Mouse (Mus musculus): Measurements from ENCODE around the gene Pced1b.
"Not testable (repeated sequence)": the region's sequence is repeated elsewhere in the genome, so short reads cannot be mapped to it uniquely, and the experiment has no call there.

The Pced1b gene

DNA sequence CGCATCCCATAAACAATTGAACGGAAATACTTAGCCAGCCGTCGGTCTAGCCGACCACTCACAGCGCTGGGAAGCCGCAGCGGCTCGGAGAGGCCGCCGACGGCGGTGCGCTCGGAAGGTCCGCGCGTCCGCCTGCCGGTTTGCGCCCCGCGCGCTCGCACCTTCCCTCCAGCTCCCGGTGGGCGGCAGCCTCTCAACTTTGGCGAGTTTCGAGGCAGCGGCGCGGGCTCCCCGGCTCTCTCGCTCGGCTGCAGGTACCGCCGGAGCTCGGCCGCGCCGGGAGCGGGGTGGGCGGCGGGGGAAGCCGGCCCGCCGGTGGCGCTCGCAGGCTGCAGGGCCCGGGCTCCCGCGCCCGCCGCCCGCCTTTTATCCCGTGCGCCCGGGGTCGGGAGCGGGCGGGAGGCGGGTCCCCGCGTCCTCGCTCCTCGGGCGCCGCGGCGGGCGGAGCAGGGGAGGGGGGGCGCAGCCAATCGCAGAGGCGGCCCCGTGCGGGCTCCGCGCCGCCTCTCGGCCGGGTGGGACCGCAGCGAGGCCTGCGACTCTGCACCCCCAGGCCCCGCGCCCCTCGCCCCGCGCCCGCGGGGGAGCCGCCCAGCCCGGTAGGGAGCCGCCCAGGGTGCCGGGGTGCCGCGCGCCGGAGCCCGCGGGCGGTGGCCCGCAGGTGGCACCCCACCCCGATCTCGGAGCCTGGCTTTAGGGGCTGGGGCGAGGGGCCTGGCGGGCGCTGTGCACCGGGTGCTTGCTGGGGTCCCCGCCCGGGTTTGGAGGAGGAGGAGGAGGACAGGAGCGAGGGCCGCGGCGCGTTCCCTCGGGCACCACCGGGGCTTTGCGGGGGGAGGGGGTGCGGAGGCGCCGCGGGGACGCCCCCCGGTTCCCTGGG is at the start of gene Pced1b, which contains the start of gene Amigo2:
Gene Pced1b, plus strand, starts transcription at position 197 of the 880 bp plus-strand sequence.
Gene Amigo2, minus strand, starts transcription at position 377 of the 880 bp plus-strand sequence.
- DNase-seq (ENCODE audit: low read depth, low spot score), result peak; percentile 59

DNA sequence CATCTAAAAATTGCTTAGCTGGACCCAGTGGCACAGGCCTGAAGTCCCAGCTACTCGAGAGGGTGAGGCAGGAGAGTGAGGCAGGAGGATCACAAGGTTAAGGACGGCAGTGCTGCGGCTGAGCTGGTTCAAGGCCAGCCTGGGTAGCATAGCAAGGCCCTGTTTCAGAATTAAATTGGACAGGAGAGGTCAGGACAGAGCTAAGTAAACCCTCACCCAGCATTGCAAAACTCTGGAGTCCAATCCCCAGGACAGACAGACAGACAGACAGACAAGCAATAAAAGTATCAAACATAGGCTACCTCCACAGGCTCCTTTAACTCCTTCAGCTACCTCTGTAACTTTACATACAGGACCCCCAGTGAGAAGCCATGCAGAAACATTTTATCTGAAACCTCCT is 42.0 kb upstream of the Pced1b start:
- DNase-seq (ENCODE audit: low read depth, low spot score), result no peak

DNA sequence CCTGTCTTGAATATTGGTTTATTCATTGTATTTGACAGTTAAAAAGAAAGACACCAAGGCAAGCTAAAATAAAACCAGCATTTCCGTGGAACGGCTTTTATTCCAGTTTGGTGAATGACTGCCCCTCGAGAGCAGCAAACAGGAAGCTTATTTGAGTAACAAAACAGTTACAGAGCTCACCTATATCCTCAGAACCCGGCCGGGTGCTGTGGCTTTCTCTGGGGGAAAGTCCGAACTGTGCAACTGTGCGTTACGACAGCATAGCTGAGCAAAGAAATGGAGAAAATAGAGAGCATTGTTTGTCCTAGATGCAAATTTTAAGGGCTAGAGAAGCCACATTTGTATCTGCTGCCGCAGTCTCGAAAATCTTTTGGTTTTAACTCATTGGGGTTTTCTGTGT is 41.1 kb upstream of the Pced1b start:
- DNase-seq (ENCODE audit: low read depth, low spot score), result no peak

DNA sequence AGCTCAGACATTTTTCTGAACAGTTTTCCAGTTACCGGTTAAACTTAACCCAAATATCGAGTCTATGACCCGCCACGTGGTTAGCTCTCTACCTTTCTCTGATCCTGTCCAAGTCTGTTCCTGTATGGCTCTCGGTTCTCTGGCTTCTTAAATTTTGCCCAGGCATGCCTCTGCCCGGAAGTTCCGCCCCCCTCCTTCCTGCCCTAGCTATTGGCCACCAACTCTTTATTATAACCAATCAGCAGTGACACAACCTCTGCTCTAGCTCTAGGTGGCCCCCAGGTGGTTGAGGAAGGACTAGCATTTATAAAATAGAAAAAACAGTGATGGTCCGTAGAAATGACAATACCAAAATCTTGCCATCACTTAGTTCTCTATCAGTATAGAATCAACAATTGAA is 40.4 kb upstream of the Pced1b start:
- DNase-seq (ENCODE audit: low read depth, low spot score), result no peak

DNA sequence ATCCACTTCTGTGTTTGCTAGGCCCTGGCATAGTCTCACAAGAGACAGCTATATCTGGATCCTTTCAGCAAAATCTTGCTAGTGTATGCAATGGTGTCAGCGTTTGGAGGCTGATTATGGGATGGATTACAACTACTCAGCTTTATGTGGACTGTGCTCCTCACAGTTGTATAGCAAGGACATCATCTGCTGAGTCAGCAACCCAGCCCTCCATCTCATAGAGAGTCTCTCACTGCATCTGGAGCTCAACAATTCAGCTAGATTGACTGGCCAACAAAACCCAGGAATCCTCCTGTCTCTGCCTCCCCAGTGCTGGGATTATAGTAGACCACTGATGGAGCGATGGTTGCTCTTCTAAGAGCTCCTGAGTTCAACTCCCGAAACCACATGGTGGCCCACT is 37.2 kb upstream of the Pced1b start:
- not testable (repeated sequence) for DNase-seq (ENCODE audit: low read depth, low spot score)

DNA sequence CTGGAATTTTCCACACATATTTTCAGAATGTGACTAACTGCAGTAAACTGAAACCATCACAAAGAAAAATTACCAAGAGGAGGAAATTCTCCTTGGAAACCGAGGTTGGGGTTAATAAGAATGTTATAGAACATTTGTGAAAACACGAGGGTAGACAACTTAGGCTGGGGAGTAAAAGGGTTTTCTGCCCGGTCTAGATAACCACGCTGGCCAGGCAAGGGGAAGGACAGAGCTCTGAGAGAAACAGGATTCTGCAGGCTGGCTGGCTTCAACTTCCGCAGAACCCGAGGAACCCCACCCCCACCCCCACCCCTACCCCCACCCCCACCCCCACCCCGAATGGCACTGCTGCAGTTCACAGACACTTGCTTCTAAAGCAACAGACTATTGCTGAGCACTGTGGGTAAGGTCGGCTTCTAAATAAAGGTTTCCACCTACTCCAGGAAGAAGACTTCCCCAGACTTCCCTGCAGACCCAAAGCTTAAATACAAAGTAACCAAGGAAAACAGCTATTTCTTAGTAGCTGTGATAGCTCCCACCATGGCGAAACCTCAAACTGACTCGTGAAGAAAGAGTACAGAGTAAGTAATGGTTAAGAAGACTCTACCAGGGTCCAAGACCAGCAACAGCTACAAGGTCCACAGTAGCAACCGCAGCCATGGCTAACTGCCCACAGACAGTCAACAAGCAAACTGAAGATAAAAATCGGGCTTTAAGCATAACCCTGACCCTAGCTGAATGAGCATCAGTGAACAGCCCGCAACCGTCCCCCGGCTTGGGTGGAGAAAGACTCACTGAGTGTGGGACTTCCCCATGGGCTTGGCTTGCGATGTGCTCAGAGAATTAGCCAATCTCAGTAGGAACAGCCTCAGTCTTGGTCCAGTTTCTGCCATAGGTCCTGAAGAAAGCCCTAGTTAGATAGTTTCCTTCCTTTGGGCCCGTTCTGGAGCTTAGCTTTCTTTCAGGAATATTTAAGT is 34.1 kb upstream of the Pced1b start:
- no peak for DNase-seq (ENCODE audit: low read depth, low spot score)

DNA sequence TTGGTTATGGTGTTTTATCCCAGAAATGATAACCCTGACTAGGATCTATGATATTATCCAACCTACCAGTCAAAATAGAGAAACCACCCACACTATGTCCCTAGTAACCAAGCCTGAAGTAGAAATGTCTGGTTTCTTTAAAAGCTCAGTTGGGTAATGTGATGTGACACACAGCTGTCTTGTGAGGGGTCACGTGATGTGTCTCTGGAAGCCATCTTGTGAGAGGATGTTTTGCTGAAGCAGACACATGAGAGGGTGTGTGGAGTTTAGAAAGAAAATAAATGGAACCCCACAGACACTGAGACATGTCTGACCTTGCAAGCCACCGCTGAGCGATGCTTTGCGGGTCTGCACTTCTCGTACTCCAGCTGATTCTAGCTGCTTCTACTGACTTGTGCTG is 30.1 kb upstream of the Pced1b start:
- no peak for DNase-seq (ENCODE audit: low read depth, low spot score)

DNA sequence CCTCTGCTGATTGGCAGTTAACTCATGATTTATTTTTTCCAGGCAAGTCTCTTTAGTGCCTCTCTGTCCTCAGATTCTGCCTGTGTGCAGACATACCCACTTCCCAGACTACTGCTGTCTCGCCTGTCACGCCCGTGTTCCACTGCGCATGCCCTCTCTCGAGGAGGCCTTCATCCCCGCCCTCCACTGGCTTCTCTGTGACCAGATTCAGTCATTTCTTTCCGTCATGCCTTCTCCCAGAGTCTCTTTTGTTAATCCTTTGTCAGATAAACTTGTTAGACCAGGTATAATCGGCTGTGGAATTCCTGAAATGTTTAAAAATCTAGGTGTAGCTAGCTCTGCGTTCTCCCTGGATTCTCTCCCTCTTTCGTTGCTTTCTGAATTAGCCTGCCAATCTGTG is 23.5 kb upstream of the Pced1b start:
- DNase-seq (ENCODE audit: low read depth, low spot score), result no peak

DNA sequence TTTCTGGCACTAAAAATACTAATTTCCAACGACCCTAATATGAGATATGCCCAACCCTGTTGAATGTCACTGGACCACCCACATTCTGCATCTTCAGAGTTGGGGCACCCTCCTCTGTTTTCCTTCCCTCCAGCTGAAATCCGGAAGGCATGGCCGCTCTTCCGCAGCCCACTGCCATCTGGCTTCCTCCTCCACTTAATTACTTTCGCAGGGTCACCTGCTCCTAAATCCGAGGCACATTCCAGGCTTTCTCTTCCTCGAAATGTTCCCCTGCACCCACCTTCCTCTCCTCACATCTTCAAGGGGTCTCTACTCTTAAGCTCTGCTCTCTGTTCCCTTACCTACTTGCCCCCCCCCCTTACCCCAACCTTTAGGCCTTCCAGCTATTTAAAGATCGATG is 22.9 kb upstream of the Pced1b start:
- no peak for DNase-seq (ENCODE audit: low read depth, low spot score)

DNA sequence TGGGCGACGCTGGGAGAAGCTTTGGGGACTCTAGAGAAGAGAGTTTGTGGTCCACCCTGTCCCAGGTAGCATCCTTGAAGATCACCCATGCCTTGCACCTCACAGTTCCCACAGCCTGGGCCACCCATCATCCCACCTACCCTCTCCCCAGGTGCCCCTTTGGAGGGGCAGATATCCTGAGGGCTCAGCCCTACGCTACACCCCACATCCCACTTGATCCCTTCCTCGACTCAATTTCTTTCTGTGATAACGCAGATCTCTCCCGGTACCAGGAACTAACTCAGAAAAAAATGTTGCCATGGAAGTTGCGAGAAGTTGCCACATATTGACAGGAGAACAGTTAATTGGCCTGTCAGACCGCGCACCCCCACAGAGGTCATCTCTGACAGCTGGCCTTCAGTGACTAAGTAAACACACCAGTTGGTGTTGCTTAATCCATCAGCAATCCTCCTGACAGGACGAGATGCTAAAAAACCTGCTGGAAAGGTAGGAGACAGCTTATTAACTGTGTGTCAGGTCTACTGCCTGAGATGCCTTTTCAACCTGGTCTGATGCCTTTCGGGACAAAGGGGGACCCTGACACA is 17.3 kb upstream of the Pced1b start:
- DNase-seq (ENCODE audit: low read depth, low spot score), result no peak

DNA sequence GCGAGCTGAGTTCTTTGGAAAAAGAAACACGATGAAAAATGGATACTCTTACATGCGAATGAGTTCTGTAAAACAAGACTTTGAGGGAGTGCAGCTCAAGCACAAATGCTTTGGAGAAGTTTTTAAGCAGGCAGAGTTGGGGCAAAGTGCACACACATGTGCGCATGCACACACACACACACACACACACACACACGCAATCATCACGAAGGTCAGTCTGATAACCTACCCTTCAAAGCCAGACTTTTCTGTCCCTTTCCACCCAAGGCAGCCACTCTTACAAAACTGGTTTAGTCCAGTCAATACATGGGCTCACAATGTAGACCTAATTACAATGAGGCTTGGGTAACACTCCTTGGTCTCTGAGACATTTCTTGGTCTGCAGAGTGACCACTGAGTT is 12.8 kb upstream of the Pced1b start:
- DNase-seq (ENCODE audit: low read depth, low spot score), result no peak

DNA sequence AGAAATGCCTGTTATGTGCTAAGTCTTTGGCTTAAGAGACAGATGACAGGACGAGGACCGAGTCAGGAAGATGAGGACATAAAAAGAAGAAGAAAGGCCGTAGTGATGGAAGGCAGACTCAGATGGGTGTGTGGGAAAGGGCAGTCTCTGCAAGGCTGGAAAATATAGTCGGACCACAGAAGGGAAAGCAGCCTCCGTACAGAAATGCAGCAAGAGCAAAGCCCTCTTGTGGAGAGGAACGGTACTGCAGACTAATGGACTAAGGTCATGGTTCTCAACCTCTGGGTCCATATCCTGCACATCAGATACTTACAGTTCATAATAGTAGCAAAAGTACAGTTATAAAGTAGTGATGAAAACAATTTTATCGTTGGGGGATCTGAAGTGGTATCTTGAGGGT is 11.7 kb upstream of the Pced1b start:
- DNase-seq (ENCODE audit: low read depth, low spot score), result peak; percentile 66

DNA sequence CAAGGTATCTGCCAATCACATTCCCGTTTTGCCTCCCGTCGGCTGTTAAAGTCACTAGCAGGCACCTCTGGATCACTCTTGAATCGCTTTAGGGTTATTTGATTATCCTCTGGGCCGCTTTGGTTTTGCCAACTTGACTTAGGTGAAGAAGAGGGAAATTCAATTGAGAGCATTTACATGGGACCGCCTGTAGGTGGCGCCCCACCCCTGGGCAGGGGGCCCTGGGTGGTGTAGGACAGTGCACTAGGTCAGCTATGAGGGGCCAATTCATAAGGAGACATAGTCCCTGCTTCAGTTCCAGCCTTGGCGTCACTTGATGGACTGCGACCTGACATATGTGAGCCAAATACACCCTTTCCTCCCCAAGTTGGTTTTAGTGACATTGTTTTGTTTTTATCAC is 10.0 kb upstream of the Pced1b start:
- DNase-seq (ENCODE audit: low read depth, low spot score), result no peak

DNA sequence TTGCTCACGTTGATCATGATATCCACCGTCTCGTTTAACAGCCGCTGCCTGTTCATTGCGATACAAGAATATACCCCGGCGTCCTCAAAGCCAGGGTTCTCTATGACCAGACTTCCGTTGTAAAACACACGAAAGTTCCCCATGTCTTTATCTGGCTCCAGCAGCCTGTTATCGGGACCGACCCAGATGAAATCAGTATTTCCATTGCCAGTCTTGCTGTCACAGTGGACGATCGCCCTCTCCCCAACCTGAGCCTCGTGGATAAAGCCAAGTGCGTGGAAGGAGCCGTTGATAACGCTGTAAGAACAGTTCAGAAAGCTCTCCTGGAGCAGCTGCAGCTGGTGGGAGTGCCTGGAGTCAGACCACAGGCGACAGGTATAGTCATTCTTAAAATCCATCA is 1.5 kb upstream of the Pced1b start:
- no peak for DNase-seq (ENCODE audit: low read depth, low spot score)

DNA sequence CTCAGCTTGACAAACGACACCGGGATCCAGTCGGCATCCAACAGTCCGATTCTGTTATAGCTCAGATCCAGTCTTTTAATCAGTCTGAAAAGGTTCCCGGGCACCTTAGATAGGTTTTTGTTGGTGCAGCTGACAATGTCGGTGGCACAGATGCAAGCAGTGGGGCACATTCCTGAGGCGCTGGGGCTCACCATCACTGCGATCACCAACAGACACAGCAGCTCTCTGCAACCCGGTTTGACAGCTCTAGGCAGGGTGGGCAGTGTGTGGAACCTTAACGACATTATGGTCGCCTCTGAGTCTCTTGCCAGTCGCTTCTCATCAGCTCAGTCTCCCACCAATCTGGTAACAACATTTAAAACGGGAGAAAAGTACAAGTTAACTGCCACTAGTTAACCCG is 651 bp upstream of the Pced1b start:
- DNase-seq (ENCODE audit: low read depth, low spot score), result no peak

DNA sequence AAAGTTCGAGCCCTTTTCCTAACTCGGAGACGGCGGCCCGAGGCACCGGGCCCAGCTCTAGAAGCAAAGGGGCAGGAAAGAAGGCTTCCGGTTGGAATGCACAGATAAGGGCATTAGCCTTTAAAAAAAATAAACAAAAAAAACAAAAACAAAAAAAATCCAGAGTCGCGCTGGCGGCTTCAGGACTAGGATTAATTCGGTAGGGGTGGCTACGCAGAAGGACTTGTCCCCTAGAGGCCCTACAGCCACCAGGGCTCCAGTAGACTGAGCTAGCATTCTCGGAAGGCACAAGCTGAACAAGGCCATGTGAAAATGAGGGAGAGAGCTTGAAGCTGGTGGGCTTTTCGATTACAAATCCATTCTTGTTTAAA is 869 bp downstream of the Pced1b start:
- DNase-seq (ENCODE audit: low read depth, low spot score), result peak; percentile 49

DNA sequence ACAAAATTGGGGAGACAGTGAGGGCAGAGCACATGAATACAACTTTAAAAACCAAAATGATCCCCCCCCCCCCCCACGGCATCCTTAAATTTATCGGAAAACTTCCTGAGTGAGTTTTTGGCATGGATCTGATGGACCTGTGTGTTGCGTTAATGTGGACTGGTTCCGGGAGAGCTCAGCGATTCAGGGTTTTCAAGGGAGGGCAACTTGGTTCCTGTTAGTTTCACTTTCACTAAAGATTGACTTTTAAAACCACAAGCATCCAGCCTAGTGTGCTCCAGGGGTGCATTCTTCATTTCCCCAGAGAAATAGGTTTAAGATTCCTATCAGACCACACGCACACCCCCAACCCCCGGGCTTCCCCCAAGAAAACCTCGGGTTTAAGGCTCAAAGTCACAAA is 1.4 kb downstream of the Pced1b start:
- DNase-seq (ENCODE audit: low read depth, low spot score), result peak; percentile 35

DNA sequence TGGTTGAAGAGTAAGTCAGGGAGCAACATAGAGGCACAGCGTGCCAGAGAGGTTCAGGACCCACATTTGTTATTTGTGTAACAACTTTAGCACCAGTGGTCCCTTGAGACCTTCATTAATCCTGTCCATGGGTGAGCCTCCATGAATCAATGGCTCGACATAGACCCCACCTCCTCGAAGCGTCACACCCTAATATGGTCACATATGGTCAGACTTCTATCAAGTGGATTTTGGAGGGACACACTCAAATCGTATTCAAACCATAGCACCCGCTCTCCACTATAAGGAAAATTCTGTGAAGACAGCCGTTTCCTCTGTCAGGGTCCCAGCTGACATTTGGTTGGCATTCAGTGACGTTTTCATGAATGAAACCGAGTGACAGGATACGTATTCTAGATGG is 2.4 kb downstream of the Pced1b start:
- no peak for DNase-seq (ENCODE audit: low read depth, low spot score)

DNA sequence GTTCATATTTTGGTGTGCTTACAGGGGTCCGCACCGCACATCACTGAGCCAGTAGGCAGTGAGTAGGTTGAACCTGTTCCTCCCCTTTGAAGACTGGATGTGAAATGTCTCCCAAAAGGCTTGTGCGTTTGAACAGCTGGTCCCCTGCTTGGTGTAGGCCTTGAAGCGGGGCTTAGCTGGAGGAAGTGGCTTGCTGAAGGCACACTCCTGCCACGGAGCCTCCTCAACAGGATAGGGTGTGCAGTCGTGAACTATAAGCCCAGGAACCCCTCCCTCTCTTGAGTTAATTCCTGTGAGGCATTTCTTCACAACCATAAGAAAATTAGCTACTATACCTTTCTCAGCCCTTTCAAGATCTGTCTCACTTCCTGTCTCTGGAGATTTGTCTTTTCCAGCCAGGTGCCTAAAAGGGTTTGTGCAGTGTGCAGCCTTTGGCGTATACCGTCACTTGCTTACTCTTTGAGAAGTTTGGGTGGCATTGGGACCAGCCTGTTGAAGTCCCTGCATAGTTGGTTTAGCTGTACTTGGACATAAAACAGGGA is 5.7 kb downstream of the Pced1b start:
- DNase-seq (ENCODE audit: low read depth, low spot score), result no peak

DNA sequence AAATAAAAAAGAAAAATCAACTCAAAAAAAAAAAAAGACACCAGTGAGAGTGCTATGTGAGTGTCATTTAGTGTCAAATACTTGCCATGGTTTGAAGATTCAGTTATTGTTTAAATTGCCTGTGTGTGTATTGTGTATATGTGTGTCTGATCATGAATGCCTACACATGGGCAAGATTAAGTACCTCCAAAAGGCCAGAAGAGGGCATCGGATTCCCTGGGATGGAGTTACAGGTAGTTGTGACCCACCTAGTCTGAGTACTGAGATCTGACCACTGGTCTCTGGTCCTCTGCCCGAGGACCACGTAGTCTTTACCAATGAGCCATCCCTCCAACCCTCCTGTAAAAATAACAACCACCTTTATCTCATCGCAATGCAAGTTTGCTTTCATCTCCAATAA is 7.5 kb downstream of the Pced1b start:
- no peak for DNase-seq (ENCODE audit: low read depth, low spot score)

DNA sequence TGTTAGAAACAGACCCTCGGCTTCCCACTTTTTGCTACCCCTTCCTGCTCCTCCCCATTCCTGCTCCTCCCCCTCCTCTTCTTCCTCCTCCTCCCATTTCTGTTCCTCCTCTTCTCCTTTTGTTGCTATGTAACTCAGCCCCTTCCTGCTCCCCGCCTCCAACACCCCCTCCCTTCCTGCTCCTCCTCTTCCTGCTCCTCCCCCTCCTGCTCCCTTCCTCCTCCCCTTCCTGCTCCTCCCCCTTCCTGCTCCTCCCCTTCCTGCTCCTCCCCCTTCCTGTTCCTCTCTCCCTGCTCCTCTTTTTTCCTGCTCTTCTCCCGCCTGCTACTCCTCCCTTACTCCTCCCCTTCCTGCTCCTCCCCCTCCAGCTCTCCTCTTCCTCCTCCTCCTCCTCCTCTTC is 8.9 kb downstream of the Pced1b start:
- no peak for DNase-seq (ENCODE audit: low read depth, low spot score)

DNA sequence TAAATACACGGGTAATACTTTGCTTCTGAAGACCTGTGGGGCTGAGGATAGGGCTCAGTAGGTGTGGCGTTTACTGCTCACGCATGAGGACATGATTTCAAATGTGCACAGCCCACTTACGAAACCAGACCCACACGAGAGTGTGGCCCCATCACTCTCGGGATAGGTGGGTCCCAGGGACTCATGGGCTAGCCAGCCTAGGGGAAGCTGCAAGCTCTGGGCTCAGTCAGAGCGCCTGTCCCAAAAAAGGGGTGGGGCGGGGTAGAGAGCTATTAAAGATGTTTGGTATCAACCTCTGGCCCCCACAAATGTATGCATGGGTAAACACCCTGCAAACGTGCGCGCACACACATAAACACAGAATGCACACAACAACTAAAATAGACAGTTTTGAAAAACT is 9.5 kb downstream of the Pced1b start:
- DNase-seq (ENCODE audit: low read depth, low spot score), result no peak
